Mouse (Mus musculus) gastrocnemius, postnatal 10 days (tissue): ENCODE data around the gene Tmem178b. TPM values are rescaled to one million over a fixed set of nuclear protein-coding genes. Genes with fewer than 3 reads are reported as not detected.

Experiments used
- DNase-seq: peaks from one replicate; pipeline ENCODE4 v3.0.0; 2021; ENCODE audit warnings: mixed read lengths
- total RNA-seq, 2 experiments: library from RNA; stranded (reverse); gene quantifications; 2 replicates each; pipeline ENCODE4 v1.2.3; 2021

Gene Tmem178b
- total RNA-seq, 2 experiments from 2014 or later, result 3.9 to 5.3 TPM

DNA sequence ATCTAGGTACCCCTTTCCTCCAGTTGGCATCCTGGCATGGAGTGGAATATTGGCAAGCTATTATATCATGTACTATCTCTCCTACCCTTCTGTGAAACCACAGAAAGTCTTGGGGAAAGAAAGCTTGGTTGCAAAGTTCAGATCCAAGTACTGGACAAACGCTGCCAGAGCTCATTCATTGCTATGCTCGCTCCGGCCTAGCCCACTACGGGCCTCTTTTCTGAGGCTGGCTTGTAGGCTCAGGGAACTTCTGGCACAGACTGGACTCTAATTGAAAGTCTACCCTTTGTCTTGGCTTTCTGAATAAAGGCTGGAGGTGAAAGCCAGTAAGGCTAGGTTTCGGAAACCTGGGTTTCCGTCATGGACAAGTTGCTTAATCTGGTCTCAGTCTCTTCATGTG, 44.7 kb downstream of the Tmem178b start:
- DNase-seq, result no peak

DNA sequence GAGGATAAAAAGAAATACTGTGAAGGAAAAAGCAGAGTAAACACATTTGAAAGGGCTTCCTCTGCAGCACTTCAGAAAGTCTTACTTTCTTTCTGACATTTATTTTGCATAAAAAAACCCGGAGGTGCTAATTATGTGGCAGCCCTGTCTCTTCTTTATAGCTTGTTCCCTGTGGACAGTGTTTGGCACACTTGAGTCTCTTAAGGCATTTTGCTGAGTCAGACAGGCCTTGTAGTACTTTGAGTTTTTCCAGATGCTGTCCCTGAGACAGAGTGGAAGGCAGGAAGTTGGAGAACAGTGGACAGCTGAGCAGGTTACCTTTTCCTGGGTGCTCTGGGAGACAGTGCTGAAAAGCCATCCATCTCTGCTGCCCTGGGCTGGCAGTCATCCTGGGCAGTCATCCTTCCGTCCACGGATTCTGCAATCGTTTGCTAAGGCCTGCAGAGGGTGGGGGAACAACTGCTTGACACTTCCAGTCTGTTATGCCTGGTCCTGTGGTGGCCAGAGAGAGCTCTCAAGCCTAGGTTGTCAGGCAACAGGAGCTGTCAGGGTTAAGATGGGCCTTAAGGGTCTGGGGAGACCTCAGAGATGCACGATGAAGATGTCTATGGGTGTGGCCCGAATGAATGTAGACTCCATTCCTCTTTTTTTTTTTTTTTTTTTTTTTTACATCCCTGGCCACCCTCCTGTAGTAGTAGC, 46.1 kb downstream of the Tmem178b start:
- no peak for DNase-seq

DNA sequence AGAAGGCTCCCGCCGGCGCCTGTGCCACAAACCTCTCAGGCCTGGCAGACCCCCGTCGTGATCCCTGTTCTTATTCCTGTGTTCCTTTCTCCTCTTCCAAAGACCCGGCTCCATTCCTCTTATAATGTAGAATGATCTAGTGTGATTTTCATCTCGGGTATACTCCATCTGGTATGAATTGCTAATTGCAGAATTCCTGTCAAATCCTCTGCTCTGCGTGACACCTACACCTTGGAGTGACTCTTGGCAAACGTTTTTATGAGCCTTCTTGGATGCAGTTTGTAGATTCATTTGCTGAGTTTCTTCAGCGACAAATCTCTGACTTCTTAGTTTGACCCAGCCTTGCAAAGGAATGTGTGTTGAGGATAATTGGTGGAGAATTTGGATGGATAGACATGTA, 53.4 kb downstream of the Tmem178b start:
- DNase-seq, result no peak

DNA sequence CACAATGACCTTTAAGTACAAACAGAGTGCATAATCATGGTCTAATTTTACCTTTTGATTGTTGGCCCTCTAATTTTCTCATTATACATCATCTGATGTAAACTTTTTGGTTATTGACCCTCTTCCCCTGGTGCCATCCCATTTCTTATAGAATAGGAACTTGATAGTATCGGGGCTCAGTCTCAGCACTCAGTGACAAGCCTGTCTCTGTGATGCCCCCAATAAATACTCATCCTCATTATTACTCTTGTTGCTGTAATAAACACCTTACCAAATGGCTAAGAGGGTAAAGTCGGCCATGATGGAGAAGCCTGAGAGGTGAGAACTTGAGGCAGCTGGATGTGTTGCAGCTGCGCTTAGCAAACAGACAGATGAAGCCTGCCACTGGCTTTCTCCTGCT, 63.5 kb downstream of the Tmem178b start:
- no peak for DNase-seq

DNA sequence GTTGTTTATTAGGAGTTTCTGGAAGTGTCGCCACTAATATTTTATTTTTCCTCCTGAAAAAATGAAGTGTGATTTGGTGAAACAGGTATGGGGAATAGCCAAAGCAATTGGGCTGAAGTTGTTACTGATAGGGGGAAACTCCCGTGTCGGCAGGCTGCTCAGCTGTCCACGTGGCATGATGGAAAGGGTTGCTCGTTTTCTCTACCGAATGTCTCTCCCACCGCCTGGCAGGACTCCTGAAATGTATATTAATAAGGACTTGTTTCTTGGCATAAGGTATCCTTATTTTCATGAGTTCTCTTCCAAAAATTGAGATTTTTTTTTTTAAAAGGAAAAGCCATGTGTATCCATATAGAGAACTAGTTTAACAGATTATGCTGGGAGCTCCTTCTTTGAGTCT, 67.8 kb downstream of the Tmem178b start:
- DNase-seq, result no peak

DNA sequence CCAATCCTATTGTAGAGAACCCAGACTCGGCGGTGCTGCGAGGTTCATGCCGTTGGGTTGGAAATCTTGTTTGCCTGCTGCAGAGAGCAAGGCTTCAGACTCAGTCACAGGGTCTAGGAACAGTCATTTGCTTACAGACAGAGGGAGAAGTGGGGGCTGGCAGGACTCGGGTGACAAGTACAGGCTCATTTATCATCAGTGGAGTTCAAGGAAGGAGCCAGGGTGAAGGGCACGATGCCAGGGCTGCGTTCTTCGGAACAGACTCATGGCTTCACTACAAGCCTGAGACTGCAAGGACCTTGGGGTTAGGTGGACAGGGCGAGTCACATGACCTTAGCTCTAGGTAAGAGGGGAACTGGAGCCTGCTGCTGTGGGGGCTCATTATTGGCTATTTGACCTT, 71.8 kb downstream of the Tmem178b start:
- peak; percentile 7 for DNase-seq

DNA sequence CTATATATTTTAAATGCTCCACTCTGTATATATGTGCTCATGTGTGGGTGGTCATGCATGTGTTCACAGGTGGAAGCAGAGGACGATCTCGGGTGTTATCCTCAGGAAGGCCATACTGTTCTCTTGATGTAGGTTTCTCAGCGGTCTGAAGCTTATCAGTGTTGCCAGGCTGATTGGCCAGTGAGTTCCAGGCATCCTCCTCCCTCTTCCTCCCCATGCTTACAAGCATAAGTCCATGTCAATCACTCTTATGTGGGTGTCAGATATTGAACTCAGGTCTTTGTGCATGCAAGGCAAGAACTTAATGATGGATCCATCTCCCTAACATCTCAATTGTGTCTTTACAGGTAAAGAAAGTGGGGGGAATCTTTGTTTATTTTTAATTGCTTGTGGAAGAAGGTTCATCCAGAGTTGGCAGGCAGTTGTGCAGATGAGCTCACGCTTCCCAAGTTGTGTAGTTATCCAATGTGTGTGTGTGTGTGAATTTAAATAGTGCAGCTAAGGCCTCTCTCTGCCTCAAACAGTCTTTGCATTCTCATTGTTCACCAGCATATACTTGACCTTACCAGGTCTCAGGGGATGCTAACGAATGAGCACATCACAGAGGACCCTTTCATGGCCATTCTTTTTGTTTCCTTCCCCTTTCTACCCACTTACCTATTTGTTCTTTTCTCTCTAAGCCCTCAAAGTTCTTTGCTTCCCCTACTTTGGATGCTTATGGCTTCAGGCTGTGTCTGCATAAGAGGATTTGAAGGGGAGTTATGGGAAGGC, 72.8 kb downstream of the Tmem178b start:
- DNase-seq, result no peak

DNA sequence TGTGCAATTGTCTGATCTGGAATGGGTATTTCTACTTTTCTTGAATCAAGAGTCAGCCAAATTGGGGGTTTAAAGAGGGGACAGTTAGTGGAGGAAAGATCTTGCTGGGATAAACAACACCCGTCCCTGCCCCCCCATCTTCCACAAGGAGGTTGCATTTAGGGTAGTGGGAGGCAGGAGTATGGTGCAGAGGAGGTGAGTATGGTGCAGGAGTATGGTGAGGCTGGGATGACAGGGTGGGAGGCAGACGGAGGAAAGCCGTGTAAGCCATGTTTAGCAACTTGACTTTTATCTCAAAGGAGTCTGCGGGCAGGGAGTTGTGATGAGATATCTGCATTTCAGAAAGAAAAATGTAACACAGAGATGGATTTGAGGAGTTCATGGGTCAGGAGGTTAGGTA, 73.5 kb downstream of the Tmem178b start:
- DNase-seq, result no peak

DNA sequence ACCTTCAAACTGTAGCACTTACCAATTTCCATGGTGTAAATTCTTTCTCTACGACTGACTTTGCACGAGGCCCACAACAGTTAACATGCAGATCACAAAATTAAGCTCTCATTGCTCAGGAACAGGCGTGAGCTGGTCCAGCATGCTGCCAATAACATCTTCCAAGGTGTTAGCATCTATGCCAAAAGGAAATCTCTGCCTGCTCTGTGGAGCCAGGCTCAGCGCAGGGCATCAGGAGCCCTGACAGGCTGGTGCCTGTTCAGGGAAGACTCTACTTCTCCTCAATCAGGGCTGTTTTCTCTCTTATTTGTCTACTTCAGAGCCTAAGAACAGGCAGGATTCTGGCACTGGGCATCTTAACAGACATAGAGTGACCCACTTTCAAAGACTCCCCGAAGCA, 80.9 kb downstream of the Tmem178b start:
- no peak for DNase-seq

DNA sequence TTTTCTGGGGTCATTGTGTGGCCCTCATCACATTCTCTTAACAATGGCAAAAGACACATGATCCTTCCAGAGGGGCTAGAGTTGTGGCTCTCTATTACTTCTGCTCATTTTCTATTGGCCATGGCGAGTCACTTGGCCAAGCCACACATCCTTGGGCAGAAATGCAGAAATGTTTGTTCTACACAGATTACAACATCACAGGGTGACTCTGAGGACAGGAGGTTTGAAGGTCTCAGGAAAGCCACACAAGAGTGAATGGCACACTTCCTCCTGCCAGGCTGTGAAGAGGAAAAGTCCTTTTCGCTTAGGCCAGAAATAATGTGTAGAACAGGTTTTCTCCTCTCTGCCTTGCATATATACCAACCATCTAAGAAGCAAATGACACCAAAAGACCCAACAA, 82.1 kb downstream of the Tmem178b start:
- no peak for DNase-seq

DNA sequence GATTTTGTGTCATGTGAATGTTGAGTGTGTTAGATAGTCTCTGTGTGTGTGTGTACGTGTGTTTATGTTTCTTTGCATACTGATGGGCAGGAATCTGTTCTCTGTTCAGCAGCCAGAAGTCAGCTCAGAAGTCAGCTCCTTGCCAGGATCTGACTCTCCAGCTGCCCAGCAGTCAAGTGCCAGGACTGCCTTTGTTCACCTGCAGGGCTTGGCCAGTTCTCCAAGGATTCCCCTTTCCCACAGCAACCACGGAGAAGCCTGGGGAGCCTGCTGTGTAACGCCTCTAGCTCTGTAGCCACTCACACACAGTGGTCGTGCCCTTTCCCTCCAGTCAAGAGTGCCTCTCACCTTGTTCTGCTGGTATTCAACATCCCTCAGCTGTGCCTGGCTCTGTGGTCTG, 91.5 kb downstream of the Tmem178b start:
- DNase-seq, result no peak

DNA sequence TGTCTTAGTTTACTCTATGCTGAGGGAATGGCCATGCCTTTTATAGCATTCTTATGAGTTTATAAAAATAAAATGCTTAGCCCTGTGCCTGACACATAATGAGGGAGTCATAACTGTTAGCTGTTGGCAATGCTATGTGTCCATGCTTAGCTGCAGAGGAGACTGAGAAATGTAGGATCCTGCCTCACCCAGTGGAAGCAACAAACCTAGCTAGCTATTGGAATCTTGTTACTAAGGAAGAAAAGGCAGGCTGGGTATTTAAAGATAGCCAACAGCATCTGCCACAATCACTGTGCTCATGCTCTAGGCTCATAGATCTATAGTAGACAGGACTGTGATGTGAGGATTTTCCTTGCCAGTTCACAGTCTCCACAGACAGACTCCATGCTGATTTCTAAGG, 97.2 kb downstream of the Tmem178b start:
- DNase-seq, result no peak

DNA sequence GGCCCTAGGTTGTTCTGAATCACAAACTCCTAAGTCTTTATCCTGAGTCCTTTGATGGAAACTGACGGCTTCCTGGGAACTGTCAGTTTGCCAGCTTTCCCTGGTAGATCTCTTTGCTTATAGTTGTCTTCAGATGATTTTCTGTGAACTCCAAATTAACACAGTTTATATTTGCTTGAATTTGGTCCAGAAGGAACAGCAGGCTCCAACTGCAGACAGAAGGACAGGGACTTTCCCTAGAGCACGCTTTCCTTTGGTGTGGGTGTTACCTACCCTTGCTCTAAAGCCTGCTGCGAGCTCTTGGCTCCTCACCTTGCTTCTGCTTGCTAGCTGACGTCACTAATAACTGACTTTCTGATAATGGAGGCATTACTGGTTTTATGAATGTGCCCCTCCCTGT, 105.9 kb downstream of the Tmem178b start:
- no peak for DNase-seq

DNA sequence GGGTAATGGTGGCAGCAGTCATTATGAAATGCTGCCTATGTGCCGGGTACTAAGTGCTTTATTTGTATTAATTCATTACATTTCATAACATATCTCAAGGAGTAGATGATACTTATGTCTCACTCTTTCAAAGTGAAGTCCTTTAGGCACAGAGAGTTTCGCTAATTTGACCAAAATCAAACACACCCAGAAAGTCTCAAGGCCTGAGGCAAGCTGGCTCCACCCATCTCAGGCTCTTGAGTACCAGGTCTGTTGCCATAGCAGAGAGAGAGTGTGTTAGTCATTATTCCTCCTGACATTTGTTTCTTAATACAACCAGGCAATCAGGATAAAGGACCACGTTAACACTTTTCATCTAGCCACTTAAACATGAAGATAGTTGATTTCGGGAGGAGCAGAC, 117.7 kb downstream of the Tmem178b start:
- no peak for DNase-seq

DNA sequence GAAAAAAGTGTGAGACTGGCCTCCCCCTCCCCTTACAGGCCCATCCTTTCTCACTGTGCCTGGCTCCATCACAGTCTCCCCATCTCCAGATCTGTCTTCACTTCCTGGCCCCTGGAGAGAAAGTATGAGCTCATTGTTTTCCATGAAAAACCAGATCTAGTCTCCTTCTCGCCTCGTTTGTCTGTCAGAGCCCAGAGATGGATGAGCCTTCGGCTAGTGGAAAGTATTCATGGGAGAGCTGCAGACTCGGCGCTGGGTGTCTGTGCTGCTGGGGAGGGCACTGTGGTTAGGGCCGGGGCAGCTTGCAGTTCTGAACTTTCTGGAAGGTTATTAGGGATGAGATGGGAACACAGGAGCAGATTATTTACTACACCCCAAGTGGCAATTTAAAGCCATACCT, 118.9 kb downstream of the Tmem178b start:
- no peak for DNase-seq

DNA sequence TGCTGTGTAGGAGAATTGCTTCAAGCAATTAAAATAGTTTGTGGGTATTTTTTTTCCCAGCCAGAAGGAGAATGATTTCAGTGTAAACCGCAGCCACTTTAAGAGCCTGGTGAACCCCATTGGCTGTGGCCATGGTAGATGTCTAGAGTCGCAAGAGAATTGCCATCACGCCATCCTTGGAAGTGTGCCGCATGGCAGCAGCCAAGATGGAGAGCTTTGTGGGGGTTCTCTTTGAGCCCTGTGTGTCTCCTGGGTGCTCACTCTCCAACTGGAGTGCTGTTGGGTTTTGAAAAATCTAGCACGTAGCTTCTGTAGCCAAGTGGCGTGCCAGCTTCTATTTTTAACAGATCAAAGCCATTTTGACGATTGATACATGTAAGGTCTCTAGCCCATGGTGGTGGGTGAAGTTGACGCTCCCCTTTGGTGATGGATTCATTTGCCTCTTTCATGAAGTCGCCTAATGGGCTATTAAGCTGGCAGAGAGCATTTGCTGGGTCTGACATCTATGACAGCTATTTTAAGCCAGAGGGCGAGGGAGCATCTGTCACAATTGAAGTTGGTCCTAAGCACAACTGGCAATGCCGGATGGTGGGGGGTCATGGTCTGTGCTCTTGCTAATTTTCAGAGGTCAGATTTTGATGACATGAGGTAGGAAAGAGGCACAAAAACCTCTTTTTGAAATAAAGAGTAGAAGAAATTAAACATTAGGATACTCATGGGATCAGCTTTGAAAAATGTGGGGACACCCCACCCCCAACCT, 133.1 kb downstream of the Tmem178b start:
- DNase-seq, result no peak

DNA sequence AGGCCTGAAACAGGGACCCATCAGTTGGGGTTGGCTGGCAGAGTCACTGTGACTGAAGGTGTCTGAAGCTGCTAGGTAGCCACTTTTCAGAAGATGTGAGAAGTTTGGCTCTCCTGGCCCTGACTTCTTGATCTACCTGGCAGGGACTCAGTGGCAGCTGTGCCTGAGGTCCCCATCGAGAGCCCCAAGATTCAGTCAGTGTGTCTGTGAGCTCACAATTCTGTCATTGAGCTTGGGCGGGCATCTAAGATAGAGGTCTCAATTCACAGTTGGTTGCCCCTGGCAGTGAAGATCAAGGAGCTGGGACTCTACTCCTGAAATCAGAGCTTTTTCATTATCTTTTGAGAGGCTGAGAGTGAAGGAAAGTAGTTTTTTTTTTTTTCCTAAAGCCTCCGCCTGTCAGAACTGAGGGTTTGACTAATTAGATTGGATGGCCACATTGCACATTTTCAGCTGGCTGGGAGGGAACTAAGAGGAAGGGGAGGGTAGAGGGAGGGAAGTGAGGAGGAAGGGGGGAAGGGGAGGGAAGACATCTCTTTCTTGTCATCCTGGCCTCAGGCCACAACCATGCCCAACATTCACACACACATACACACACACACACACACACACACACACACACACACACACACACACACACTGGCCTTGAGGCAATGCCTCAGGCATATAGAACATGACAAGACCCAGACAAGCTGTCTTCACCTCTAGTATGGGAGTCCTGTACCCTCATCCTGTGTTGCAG, 135.3 kb downstream of the Tmem178b start:
- DNase-seq, result no peak

DNA sequence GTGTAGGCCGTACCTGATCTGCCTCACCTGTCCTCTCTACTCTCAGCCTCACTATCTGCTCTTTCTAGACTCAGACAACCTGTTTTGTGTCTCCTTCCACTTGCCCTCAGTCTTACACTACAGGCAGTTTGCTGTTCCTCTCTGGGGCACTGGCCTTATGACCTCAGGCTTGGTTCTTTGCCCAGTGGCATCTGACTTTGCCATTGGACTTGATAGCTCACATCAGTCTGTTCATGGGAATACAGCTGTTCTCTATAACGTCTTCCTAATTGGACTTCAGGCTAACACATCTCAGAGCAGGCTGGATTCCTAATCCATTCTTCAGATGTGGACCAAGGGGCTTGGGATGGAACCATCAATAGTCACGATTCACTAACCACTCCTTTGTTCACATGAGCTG, 136.6 kb downstream of the Tmem178b start:
- DNase-seq, result no peak

DNA sequence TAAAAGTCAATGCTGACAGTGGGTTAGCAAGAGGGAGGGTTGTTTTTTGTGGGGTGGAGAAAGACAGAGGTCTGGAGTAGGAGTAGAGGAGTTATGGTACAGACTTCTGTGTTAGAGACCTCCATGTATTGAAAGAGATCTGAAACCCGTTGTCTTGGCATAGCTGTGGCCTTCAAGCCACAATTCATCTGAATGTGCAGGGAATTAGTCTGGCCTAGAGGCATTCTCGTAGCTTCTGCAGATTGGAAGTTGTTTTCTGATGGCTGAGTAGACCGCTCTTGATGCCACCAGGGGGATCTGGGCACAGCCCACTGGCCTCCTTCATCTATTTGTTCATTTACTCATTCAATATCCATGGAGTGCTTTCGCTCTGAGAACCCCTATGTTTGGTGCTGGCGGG, 138.0 kb downstream of the Tmem178b start:
- DNase-seq, result no peak

DNA sequence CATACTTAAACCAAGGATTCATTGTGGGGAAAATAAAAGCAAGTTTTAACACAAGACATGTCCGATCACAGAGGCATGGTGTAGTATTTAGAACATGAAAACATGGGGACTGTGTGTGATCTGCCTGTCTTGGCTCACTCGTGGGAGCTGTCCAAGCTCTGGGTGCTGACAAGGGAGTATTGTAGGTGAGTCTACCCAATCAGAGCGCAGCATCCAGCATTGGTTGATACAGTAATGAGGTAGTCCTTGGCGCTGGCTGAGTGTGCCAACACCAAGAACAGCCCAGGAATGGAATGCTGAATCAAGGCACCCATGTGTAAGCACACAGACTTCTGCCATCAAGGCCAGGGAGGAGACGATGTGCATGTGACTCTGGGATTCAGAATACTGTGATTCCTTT, 138.5 kb downstream of the Tmem178b start:
- DNase-seq, result no peak

DNA sequence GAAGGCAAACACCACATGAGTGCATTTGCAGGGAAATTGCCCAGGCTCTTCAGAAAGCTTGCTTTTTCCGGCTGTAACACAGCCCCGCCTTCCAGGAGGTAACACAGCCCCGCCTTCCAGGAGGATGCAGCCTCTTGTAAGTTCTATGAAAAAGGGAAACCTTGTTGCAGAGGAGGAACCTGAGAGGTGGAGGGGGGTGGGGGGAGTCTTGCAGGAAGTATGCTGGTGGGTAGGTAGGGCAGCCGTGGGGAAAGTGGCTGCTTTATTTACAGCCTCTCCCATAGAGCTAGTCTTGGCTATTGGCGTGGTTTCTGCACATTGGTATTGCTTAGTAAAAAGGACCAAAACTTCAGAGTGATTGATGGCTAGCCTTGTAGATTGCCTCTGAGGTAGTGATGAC, 140.3 kb downstream of the Tmem178b start:
- no peak for DNase-seq

DNA sequence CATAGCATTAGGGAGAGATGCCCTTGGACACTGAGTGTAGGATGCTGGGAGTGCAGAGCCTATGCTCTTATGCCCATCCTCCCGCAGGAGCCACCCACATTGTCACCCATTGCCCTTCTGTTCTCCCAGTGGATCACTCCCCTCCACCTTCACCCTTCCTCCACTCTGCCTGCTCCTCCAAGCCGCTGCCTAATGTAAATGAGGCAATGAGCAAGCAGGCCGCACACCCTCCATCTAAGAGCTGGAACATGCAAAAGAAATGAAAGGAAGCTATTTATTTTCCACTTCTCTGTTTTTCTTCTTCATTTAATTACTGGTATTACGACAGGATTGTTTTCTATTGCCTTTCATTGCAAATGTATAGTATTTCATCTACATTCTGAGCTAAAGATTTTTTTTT, 142.1 kb downstream of the Tmem178b start:
- no peak for DNase-seq
